Mouse (Mus musculus): ENCODE results near the gene Ace2.

GRCm38 (mm10) chrX:164183844-164184243, 44.7 kb downstream of the Ace2 start:
- no peak for TF ChIP-seq EP300 (IDR thresholded peaks at IDR 0.05; ENCODE audit: low read length)
- TF ChIP-seq CTCF (conservative IDR thresholded peaks at IDR 0.05 in 1 of 2, IDR thresholded peaks at IDR 0.05 in 1 of 2; ENCODE audit: low read depth in 2 of 2, low read length in 2 of 2) = peak; percentile 38 to 75; a peak in 3 of 4 replicates
- no peak for TF ChIP-seq NELFE (IDR thresholded peaks at IDR 0.05; ENCODE audit: low read depth, low read length)
- TF ChIP-seq JUN (IDR thresholded peaks at IDR 0.05; ENCODE audit: insufficient read depth, low read depth, low read length) = no peak
- no peak for TF ChIP-seq CHD2 (IDR thresholded peaks at IDR 0.05; ENCODE audit: low read length)
- TF ChIP-seq POLR2A (IDR thresholded peaks at IDR 0.05; ENCODE audit: low read depth, low read length) = no peak
- TF ChIP-seq ZC3H11A (IDR thresholded peaks at IDR 0.05; ENCODE audit: low read depth, low read length) = peak; percentile 62
- no peak for TF ChIP-seq BHLHE40 (IDR thresholded peaks at IDR 0.05; ENCODE audit: low read depth, low read length)
- no peak for TF ChIP-seq USF2 (conservative IDR thresholded peaks at IDR 0.05; ENCODE audit: low read depth, low read length)
- no peak for TF ChIP-seq TCF12 (IDR thresholded peaks at IDR 0.05; ENCODE audit: low read depth, low read length)
- no peak for TF ChIP-seq ZNF384 (IDR thresholded peaks at IDR 0.05; ENCODE audit: low read depth, low read length)
- TF ChIP-seq HCFC1 (IDR thresholded peaks at IDR 0.05; ENCODE audit: low read depth, low read length) = no peak
